Mouse (Mus musculus) spleen, adult 2 months (tissue): Measurements from ENCODE around the gene Ube2b.

Source experiments
- CTCF ChIP-seq: fragments of 200-500 bp; IDR thresholded peaks from 2 replicates; pipeline ENCODE4 v1.5.1; 2011; ENCODE audit warnings: mild to moderate bottlenecking, inconsistent platforms; ENCODE audit not compliant: insufficient read depth, insufficient read length, insufficient replicate concordance; ENCODE audit errors: extremely low read depth
- POLR2A ChIP-seq: fragments of 200-500 bp; IDR thresholded peaks from 2 replicates; pipeline ENCODE4 v1.6.1; 2011; ENCODE audit warnings: low read depth, low read length, inconsistent platforms

GRCm38 (mm10) chr11:52018217-52018616 lies 17.7 kb upstream of the Ube2b start:
- TF ChIP-seq POLR2A: no peak
- no peak for TF ChIP-seq CTCF
